Mouse (Mus musculus): ENCODE measurements at regions not wholly inside any gene's neighbourhood (a gene's known extent, or its start where the extent isn't known, plus 50 kb on each side); places are given as distances from the start of the nearest gene placed in this dataset.
A peak's percentile ranks its signal among the peaks of the same experiment; 100 is the strongest.

DNA sequence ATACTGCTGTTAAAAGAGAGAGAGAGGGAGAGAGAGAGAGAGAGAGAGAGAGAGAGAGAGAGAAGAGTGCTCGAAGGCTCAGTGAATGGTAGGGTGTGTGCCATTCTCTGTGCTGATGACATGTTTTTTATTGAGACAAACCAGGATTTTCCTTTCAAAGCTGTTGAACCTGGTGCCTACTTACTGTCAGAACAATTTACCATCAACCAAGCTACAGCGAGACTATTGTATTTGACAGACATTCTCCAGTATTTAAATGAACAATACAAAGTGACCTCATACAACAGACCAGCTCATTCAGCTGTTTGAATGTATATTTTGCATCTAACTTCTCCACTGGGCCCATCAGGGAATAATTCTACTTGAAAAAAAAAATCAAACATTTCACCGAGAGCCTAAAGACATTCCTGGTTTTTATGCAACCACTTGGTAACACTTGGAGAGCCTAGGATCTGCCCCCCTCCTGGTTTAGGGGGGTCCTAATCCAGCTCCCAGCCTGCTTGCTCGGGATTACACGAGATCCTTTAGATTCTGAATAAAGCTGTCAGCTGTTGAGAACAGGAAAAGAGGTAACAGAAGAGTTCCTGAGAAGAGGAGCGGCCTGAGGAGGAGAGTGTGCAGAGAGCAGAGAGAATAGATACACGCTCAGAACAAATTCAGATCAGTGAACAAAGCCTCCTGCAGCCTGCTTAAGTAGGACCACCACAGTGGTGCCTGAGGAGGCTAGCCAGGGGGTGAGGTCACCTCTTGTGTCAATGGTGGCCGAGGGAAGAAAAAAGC is 117.3 kb downstream of the Anapc10 start:
- DNase-seq (ENCODE audit: low spot score) = no peak

GRCm38 (mm10) chr8:79829543-79829890 is 117.9 kb downstream of the Anapc10 start:
- Histone ChIP-seq H3K36me3 (ENCODE audit: insufficient read depth, low read length) (no peaks in the 10 kb centered on the region), H3K27ac (no peak overlapping the region), H3K9ac (replicated peaks; ENCODE audit: low read length) (no peak overlapping the region), H3K4me3 (ENCODE audit: low read length) (no peak overlapping the region), H3K27me3 (ENCODE audit: insufficient read depth, low read length) (no peaks in the 10 kb centered on the region), H3K4me1 (ENCODE audit: insufficient read depth, low read length) (0 out of 2 replicates have a peak, but pooled peaks cover 3% of the 10 kb centered on the region), H3K9me3 (ENCODE audit: low read length) (no peaks in the 10 kb centered on the region), H3K4me2 (ENCODE audit: low read depth, low read length) (peak overlapping the region; percentile 39)
- WGBS = 18% methylated on average over 11 of the region's 11 CpGs
- DNase-seq (ENCODE audit: low spot score) (no peak), ATAC-seq (no peak)
- no peak for TF ChIP-seq CTCF (IDR thresholded peaks at IDR 0.05; ENCODE audit: low read depth)

More for the DNA sequence above, 117.3 kb downstream of the Anapc10 start:
- H3K4me3 ChIP-seq (ENCODE audit: low read length) = no peak overlapping the region
- no peaks in the 10 kb centered on the region for H3K9me3 ChIP-seq (ENCODE audit: low read length)
- H3K27ac ChIP-seq = no peak overlapping the region
- H3K36me3 ChIP-seq (ENCODE audit: insufficient read depth, low read length) = no peaks in the 10 kb centered on the region
- H3K4me2 ChIP-seq (ENCODE audit: low read depth, low read length) = peak overlapping the region; percentile 39
- H3K27me3 ChIP-seq (ENCODE audit: insufficient read depth, low read length) = no peaks in the 10 kb centered on the region
- no peak overlapping the region for H3K9ac ChIP-seq (replicated peaks; ENCODE audit: low read length)
- peak; percentile 40; the same call in 1 of the 2 replicates for ATAC-seq
- H3K4me1 ChIP-seq (ENCODE audit: insufficient read depth, low read length) = 0 out of 2 replicates have a peak, but pooled peaks cover 3% of the 10 kb centered on the region
- no peak for TF ChIP-seq CTCF (IDR thresholded peaks at IDR 0.05; ENCODE audit: low read depth)
- WGBS = 22% methylated on average over 8 of the region's 8 CpGs

- DNase-seq (ENCODE audit: low spot score) (no peak), ATAC-seq (no peak)
- H3K9ac ChIP-seq (replicated peaks; ENCODE audit: low read length) = no peak overlapping the region
- no peak overlapping the region for H3K4me3 ChIP-seq (ENCODE audit: low read length)
- H3K4me2 ChIP-seq (ENCODE audit: low read depth, low read length) = peak overlapping the region; percentile 39; the same call in 1 of the 2 replicates
- TF ChIP-seq CTCF (IDR thresholded peaks at IDR 0.05; ENCODE audit: low read depth) = no peak
- no peaks in the 10 kb centered on the region for H3K27me3 ChIP-seq (ENCODE audit: insufficient read depth, low read length)
- no peak overlapping the region for H3K27ac ChIP-seq
- 67% methylated on average over 19 of the region's 19 CpGs for WGBS
- H3K36me3 ChIP-seq (ENCODE audit: insufficient read depth, low read length) = no peaks in the 10 kb centered on the region
- 0 out of 2 replicates have a peak, but pooled peaks cover 3% of the 10 kb centered on the region for H3K4me1 ChIP-seq (ENCODE audit: insufficient read depth, low read length)
- no peaks in the 10 kb centered on the region for H3K9me3 ChIP-seq (ENCODE audit: low read length)
These were observed 118.5 kb downstream of the Anapc10 start for GRCm38 (mm10) chr8:79829941-79830633.

DNA sequence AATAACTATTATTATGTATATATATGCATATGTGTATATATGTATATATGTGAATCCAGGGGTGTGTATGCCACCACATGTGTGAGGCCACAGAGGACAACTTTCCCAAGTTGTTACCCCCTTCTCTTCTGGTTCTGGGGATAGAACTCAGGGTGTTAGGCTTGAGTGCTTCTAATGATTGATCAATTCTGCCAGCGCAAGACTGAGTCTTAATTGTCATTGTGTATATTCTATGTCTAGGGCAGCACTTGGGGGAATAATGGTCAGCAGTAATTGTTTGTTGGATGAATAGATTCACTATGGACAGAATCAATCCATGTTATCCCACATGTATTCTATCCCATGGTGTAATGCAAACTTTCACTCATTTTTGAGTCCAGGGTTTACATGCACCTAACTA is 127.3 kb downstream of the Anapc10 start:
- no peaks in the 10 kb centered on the region for H3K36me3 ChIP-seq (ENCODE audit: insufficient read depth, low read length)
- no peak for TF ChIP-seq CTCF (IDR thresholded peaks at IDR 0.05; ENCODE audit: low read depth)
- ATAC-seq (no peak), DNase-seq (ENCODE audit: low spot score) (no peak)
- H3K4me2 ChIP-seq (ENCODE audit: low read depth, low read length) = no peak overlapping the region
- no peak overlapping the region for H3K4me3 ChIP-seq (ENCODE audit: low read length)
- no peaks in the 10 kb centered on the region for H3K4me1 ChIP-seq (ENCODE audit: insufficient read depth, low read length)
- no peaks in the 10 kb centered on the region for H3K9me3 ChIP-seq (ENCODE audit: low read length)
- WGBS = 73% methylated on average over 1 of the region's 1 CpGs
- H3K9ac ChIP-seq (replicated peaks; ENCODE audit: low read length) = no peak overlapping the region
- no peaks in the 10 kb centered on the region for H3K27me3 ChIP-seq (ENCODE audit: insufficient read depth, low read length)
- H3K27ac ChIP-seq = no peak overlapping the region

DNA sequence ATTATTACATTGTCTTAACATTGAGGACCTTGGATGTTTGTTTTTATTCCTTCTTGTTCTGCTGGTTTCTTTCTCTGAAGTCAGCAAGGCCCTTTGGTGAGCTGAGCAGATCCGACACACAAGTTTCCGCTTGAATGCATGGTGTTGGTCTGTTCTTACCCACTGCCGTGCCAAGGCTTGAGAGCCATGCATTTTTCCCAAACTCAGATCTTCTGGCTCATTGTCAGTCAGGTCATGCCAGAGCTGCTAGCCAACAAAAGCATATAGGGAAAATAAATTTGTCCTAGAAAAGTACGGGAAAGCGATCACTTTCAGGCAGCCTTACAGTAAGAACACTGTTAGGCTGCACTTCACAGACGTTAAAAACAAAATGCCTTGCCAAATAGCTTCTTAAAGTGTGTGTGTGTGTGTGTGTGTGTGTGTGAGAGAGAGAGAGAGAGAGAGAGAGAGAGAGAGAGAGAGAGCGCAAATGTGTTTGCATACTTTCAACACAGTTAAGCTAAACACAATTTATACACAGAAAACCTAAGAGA is 138.4 kb downstream of the Anapc10 start:
- no peak for TF ChIP-seq CTCF (IDR thresholded peaks at IDR 0.05; ENCODE audit: low read depth)
- DNase-seq (ENCODE audit: low spot score) (peak; percentile 72), ATAC-seq (peak; percentile 91)
- 39% methylated on average over 7 of the region's 7 CpGs for WGBS
- Histone ChIP-seq H3K4me1 (ENCODE audit: insufficient read depth, low read length) (0 out of 2 replicates have a peak, but pooled peaks cover 3% of the 10 kb centered on the region), H3K4me2 (ENCODE audit: low read depth, low read length) (peak overlapping the region; percentile 36; the same call in 1 of the 2 replicates), H3K36me3 (ENCODE audit: insufficient read depth, low read length) (no peaks in the 10 kb centered on the region), H3K4me3 (ENCODE audit: low read length) (no peak overlapping the region), H3K27me3 (ENCODE audit: insufficient read depth, low read length) (no peaks in the 10 kb centered on the region), H3K9ac (replicated peaks; ENCODE audit: low read length) (no peak overlapping the region), H3K9me3 (ENCODE audit: low read length) (no peaks in the 10 kb centered on the region), H3K27ac (peak overlapping the region; percentile 54)

DNA sequence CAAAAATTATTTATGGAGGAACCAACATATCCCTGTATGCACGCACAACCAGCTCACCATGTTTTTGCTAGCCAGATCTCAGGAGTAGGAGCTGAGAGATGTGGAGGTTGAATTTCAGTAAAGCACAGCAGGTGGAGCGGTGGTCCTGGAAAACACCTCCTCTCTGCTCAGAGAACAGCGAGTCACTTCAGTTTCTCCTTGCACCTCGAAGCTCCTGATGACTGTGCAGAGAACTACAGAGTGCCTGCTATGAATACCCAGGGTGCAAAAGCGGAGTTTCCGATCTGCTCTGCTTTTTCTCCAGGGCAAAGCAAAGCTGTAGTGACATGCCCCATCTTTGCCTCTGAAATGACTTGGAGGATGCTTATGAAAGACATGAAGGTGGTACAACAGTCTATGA is 138.9 kb downstream of the Anapc10 start:
- Histone ChIP-seq H3K36me3 (ENCODE audit: insufficient read depth, low read length) (no peaks in the 10 kb centered on the region), H3K4me1 (ENCODE audit: insufficient read depth, low read length) (0 out of 2 replicates have a peak, but pooled peaks cover 3% of the 10 kb centered on the region), H3K9me3 (ENCODE audit: low read length) (no peaks in the 10 kb centered on the region), H3K9ac (replicated peaks; ENCODE audit: low read length) (no peak overlapping the region), H3K27ac (peak overlapping the region; percentile 54; the same call in 1 of the 2 replicates), H3K4me2 (ENCODE audit: low read depth, low read length) (peak overlapping the region; percentile 36; the same call in 1 of the 2 replicates), H3K4me3 (ENCODE audit: low read length) (no peak overlapping the region), H3K27me3 (ENCODE audit: insufficient read depth, low read length) (no peaks in the 10 kb centered on the region)
- TF ChIP-seq CTCF (IDR thresholded peaks at IDR 0.05; ENCODE audit: low read depth) = no peak
- DNase-seq (ENCODE audit: low spot score) (peak; percentile 16), ATAC-seq (no peak)
- 62% methylated on average over 6 of the region's 6 CpGs for WGBS
